Mouse (Mus musculus) liver, embryonic 13.5 days (tissue): Measurements from ENCODE around the gene Baiap2l2. TPM values are rescaled to one million over a fixed set of nuclear protein-coding genes. Genes with fewer than 3 reads are reported as not detected.
"Not testable (repeated sequence)": the region's sequence is repeated elsewhere in the genome, so short reads cannot be mapped to it uniquely, and the experiment has no call there.

Experiments used
- ATAC-seq: fragments of 200-750 bp; cut with Nextera tagmentation; 2 replicates; pipeline ENCODE4 v1.8.0; 2017; ENCODE audit warnings: low read depth, mild to moderate bottlenecking, moderate number of reproducible peaks, moderate library complexity
- DNase-seq: peaks from one replicate; pipeline ENCODE4 v3.0.0; 2022
- H3K27ac ChIP-seq: fragments of 300-500 bp; sonication (generic); 2 replicates; pipeline ENCODE4 v1.5.1; 2015; ENCODE audit warnings: moderate library complexity, mild to moderate bottlenecking, inconsistent platforms
- H3K27me3 ChIP-seq: fragments of 300-500 bp; sonication (generic); 2 replicates; pipeline ENCODE4 v1.6.1; 2015; ENCODE audit warnings: mild to moderate bottlenecking, inconsistent platforms
- H3K36me3 ChIP-seq: fragments of 300-500 bp; sonication (generic); 2 replicates; pipeline ENCODE4 v1.6.1; 2015; ENCODE audit warnings: mild to moderate bottlenecking, inconsistent platforms
- H3K4me1 ChIP-seq: fragments of 300-500 bp; sonication (generic); replicated peaks from 2 replicates; pipeline ENCODE4 v1.6.1; 2015; ENCODE audit warnings: inconsistent platforms
- H3K4me2 ChIP-seq: fragments of 300-500 bp; sonication (generic); 2 replicates; pipeline ENCODE4 v1.6.1; 2015; ENCODE audit warnings: inconsistent platforms, mild to moderate bottlenecking, moderate library complexity
- H3K4me3 ChIP-seq: fragments of 300-500 bp; sonication (generic); replicated peaks from 2 replicates; pipeline ENCODE4 v1.5.1; 2015; ENCODE audit warnings: mild to moderate bottlenecking, inconsistent platforms
- H3K9ac ChIP-seq: fragments of 300-500 bp; sonication (generic); 2 replicates; pipeline ENCODE4 v1.6.1; 2015; ENCODE audit warnings: mild to moderate bottlenecking, inconsistent platforms
- H3K9me3 ChIP-seq: fragments of 300-500 bp; sonication (generic); replicated peaks from 2 replicates; pipeline ENCODE4 v1.6.1; 2016; ENCODE audit warnings: inconsistent platforms
- WGBS: fragments of 180-500 bp; shearing (Covaris S2); methylation state at CpG from one replicate; pipeline ENCODE4 v1.1.7; 2015; ENCODE audit not compliant: insufficient replicate concordance; 5-methylcytosine and 5-hydroxymethylcytosine counted together
- polyA plus RNA-seq: library from polyadenylated mRNA; unstranded; fragments of >200 nt; fragmentation: Nextera tagmentation; extraction: Ambion mirVana; gene quantifications from 2 replicates; pipeline ENCODE4 v1.2.1, GENCODE M21; 2015

Baiap2l2 gene
- polyA plus RNA-seq, 1 experiment from 2014 or later: 1.8 TPM

DNA sequence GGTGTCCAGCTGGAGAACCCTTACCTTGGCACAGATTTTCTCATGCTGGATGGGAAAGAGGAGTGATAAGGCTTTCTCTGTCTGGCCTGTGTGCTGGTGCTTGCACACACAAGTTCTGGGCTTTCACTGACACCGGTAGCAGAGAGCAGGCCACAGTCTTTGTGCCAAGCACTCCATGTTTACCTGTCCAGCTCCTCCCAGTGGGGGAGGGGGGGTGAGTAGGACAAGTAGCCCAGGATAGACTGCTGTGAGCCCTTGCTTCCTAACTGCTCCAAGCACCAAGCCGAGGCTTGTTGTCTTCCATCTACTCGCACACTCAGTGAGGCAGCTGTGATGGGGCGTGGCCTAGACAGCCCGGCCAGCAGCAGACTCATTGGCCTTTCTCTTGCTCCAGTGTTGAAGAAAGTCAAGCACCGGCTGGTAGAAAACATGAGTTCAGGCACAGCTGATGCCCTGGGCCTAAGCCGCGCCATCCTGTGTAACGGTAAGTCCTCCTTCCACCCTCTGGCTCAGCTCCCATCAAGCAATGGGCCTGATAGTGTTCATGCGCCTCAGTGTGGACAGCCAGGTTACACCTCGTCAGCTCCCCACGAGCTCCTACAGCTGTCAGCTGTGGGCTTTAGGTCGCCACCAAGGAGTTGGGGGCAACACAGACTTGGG is 42.6 kb downstream of the Baiap2l2 start:
- Histone ChIP-seq H3K4me3 (no peak overlapping the region), H3K4me1 (peaks cover 3% of the 10 kb centered on the region; the same call in 1 of the 2 replicates), H3K9ac (no peak overlapping the region), H3K27ac (no peak overlapping the region), H3K36me3 (peaks cover 72% of the 10 kb centered on the region), H3K27me3 (no peaks in the 10 kb centered on the region), H3K9me3 (no peaks in the 10 kb centered on the region), H3K4me2 (no peak overlapping the region)
- 69% methylated on average over 13 of the region's 13 CpGs for WGBS
- DNase-seq (no peak), ATAC-seq (peak; percentile 1; the same call in 1 of the 2 replicates)

DNA sequence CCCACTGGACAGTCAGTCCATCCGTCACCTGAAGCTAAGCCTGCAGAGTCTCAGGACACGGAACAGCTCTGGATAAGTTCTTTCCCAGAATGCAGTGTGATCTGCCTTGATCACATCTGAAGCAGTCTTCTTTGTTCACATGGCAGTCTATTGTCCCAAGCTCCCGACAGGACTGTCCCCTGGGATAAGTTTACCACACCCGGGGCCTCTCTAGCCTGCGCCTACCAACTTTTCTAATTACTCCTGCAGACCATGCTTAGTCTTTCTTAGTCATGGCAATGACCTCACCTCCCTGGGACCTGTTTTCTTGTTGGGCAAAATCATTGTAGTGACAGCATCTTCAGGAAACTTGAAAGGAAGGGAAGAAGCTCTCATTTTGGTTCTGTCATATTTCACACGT is 47.3 kb downstream of the Baiap2l2 start:
- no peak overlapping the region for H3K4me2 ChIP-seq
- H3K4me1 ChIP-seq: no peaks in the 10 kb centered on the region; the same call in 1 of the 2 replicates
- 82% methylated on average over 6 of the region's 6 CpGs for WGBS
- no peaks in the 10 kb centered on the region for H3K9me3 ChIP-seq
- no peak for ATAC-seq
- H3K4me3 ChIP-seq: no peak overlapping the region
- no peak overlapping the region for H3K9ac ChIP-seq
- H3K27ac ChIP-seq: no peak overlapping the region
- no peaks in the 10 kb centered on the region for H3K27me3 ChIP-seq
- no peak for DNase-seq
- peaks cover 62% of the 10 kb centered on the region for H3K36me3 ChIP-seq

DNA sequence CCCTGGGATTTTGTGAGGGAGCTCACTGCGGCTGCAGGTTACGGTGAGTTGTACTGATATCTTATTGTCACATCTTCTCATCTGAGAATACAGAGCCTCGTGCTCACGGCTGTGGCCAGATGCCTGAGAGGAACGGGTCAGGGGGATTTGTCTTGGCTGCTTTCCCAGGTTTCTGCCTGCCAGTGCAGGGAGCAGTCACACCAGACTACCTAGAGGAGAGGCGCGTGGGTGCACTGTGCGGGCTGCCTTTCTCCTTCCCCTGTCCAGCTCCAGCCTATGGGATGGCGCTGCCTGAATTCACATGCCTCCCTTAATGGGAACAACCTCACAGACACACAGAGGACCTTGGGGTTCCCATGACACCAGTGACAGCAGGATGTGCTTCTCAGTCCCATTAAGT is 50.1 kb downstream of the Baiap2l2 start:
- 72% methylated on average over 9 of the region's 9 CpGs for WGBS
- H3K9me3 ChIP-seq: no peaks in the 10 kb centered on the region
- ATAC-seq (peak; percentile 34; the same call in 1 of the 2 replicates), DNase-seq (no peak)
- H3K4me1 ChIP-seq: peaks cover 2% of the 10 kb centered on the region
- H3K4me3 ChIP-seq: no peak overlapping the region
- no peak overlapping the region for H3K27ac ChIP-seq
- no peak overlapping the region for H3K9ac ChIP-seq
- H3K4me2 ChIP-seq: no peak overlapping the region
- H3K36me3 ChIP-seq: peaks cover 62% of the 10 kb centered on the region
- H3K27me3 ChIP-seq: no peaks in the 10 kb centered on the region

DNA sequence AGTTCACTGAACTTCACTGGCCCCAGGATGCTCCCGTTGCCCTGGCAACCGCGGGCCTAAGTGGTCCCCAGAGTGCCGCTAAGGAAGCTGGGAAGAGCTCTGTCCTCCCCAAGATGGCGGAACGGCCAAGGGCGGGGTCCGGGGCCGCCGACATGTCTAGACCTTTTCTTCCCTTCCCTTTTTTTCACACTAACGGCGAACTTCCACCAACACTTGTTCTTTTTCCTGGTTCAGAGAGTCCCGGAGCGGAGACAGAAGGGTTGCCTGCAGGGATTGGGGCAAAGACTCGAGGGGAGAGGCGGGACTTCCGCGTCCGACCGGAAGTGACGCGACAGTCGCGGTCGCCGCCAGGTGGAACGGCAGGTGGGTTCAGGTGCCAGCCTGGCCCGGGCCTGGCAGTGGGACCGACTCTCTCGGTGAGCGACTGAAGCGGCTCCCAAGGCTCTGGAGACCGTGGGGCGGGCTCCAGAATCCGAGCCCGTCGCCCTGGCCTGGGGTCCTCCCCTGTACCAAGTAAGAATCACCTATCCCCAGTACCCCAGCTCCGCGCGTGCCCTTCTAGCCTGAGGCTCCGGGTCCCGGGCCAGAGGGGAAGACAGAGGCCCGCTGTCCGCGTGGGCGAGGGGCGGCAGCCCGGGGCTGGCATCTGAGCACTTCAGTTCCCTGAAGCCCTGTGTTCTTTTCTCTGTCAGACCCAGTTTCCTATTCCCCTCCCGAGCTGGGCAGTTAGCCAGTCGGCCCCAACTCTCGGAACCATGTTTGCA is 56.1 kb downstream of the Baiap2l2 start, which contains the start of the genes Pick1 and Gm49486:
Gene Pick1 (plus strand): TSS at position 116 of the 764 bp plus-strand sequence.
Gene Gm49486 (plus strand): TSS at position 334 of the 764 bp plus-strand sequence.
- Histone ChIP-seq H3K4me1 (peaks cover 20% of the 10 kb centered on the region), H3K9me3 (no peaks in the 10 kb centered on the region), H3K36me3 (peaks cover 26% of the 10 kb centered on the region), H3K9ac (peak within 1 kb of the TSS; percentile 84), H3K27ac (peak within 1 kb of the TSS; percentile 78), H3K4me2 (peak within 1 kb of the TSS; percentile 98), H3K27me3 (no peaks in the 10 kb centered on the region), H3K4me3 (peak within 1 kb of the TSS; percentile 85)
- ATAC-seq (peak; percentile 81), DNase-seq (peak; percentile 74)
- under 1% methylated on average over 51 of the region's 51 CpGs for WGBS

DNA sequence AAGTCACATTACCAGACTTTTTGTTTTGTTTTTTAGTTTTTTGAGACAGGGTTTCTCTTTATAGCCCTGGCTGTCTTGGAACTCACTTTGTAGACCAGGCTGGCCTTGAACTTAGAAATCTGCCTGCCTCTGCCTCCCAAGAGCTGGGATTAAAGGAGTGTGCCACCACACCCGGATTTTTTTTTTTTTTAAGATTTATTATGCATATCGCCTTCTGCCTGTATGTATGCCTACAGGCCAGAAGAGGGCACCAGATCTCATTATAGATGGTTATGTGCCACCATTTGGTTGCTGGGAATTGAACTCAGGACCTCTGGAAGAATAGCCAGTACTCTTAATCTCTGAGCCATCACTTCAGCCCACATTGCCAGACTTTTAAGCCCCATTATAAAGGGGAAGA is 59.6 kb downstream of the Baiap2l2 start:
- 51% methylated on average over 2 of the region's 2 CpGs for WGBS

DNA sequence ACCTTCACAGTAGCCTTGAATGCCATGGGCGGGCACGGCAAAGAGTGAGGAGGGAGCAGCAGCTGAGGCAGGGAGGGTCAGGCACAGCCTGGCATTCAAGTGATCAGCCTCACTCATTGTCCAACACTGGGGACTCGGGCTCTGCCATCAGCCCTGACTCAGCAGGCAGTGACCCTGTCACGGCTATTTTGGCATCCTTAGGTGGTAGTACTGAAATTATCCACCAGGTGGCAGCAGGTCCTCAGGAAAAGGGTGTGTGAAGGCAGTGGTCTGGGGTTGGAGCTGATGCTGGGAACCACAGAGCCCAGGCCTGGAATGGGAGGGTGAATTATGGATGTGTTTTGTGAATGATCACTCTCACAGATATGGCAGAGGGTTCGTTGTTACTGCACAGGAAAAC is 60.7 kb downstream of the Baiap2l2 start:
- DNase-seq (peak; percentile 71), ATAC-seq (peak; percentile 25; the same call in 1 of the 2 replicates)
- Histone ChIP-seq H3K9me3 (no peaks in the 10 kb centered on the region), H3K4me3 (no peak overlapping the region), H3K9ac (no peak overlapping the region), H3K27ac (no peak overlapping the region), H3K36me3 (no peaks in the 10 kb centered on the region), H3K4me2 (no peak overlapping the region), H3K4me1 (peaks cover 14% of the 10 kb centered on the region), H3K27me3 (peaks cover 9% of the 10 kb centered on the region; the same call in 1 of the 2 replicates)
- WGBS: 3% methylated on average over 5 of the region's 5 CpGs

More for the DNA sequence above, 59.6 kb downstream of the Baiap2l2 start:
- not testable (repeated sequence) for H3K9ac ChIP-seq, H3K9me3 ChIP-seq, H3K36me3 ChIP-seq, H3K27me3 ChIP-seq, DNase-seq, ATAC-seq, H3K4me2 ChIP-seq, H3K4me3 ChIP-seq, H3K27ac ChIP-seq
- peaks cover 22% of the 10 kb centered on the region for H3K4me1 ChIP-seq

DNA sequence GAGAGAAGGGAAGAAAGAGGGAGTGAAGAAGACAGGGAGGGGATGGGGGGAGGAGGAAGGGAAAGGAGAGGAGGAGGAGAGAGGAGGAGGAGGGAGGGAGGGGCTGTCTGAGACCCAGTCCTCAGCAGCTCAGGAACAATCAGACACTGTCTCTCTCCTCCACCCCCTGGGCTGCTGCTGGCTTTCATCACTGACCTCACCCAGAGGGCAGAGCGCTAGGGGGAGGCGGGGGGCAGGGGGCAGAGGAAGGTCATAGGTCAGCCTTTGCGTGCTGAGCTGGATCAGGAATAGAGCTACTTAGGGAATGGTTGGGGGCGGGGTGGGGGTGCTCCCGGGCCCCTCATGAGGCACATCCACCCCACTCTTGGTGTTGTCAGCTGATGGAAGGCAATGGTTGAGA is 61.7 kb downstream of the Baiap2l2 start:
- peak; percentile 33; the same call in 1 of the 2 replicates for ATAC-seq

DNA sequence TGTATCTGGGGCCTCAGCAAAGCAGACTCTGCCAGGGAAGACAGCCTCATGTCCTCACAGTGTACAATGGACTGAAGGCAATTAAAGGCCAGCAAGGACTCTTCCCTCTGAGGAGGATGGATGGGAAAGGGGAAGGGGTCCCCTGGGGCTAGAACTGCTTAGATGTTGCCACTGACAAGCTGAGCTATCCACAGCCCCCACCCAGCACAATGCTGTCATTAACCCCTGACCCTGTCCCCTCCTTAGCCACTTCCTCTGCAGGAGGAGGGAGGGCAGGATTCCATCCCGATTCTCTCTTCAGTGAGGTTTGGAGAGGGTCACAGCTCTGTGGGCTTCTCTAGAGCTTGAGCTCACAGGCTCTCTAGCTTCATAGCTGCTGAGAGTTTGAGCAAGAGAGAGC is 65.8 kb downstream of the Baiap2l2 start:
- H3K36me3 ChIP-seq: no peaks in the 10 kb centered on the region
- no peak overlapping the region for H3K9ac ChIP-seq
- H3K27ac ChIP-seq: no peak overlapping the region
- peaks cover 9% of the 10 kb centered on the region; the same call in 1 of the 2 replicates for H3K27me3 ChIP-seq
- H3K4me1 ChIP-seq: peaks cover 10% of the 10 kb centered on the region; the same call in 1 of the 2 replicates
- WGBS: 10% methylated on average over 1 of the region's 1 CpGs
- ATAC-seq (no peak), DNase-seq (no peak)
- no peak overlapping the region for H3K4me2 ChIP-seq
- H3K4me3 ChIP-seq: no peak overlapping the region
- no peaks in the 10 kb centered on the region for H3K9me3 ChIP-seq

More for the DNA sequence above, 61.7 kb downstream of the Baiap2l2 start:
- Histone ChIP-seq H3K4me3 (no peak overlapping the region), H3K36me3 (no peaks in the 10 kb centered on the region), H3K4me1 (peaks cover 8% of the 10 kb centered on the region; the same call in 1 of the 2 replicates), H3K4me2 (no peak overlapping the region), H3K27ac (no peak overlapping the region), H3K27me3 (peaks cover 9% of the 10 kb centered on the region; the same call in 1 of the 2 replicates), H3K9ac (no peak overlapping the region), H3K9me3 (no peaks in the 10 kb centered on the region)
- 18% methylated on average over 5 of the region's 5 CpGs for WGBS
- no peak for DNase-seq

DNA sequence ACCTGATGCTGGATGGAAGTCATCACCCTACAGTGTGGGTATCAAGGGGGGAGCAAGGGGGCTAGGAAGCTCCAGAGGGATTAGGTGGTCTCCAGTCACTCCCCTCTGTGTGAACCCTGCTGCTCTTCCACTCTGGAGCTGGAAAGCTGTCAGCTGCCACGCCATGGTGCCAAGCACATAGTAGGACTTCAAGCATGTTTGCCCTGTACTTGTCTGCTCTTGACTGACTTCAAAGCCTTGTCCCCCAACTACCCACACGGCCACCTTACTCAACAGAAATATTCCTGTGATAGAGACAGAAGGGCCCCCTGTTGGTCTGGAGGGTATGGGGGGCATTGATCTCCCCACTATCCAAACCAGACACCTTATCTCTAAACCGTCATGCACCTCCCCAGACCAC is 69.1 kb downstream of the Baiap2l2 start:
- Histone ChIP-seq H3K27me3 (no peaks in the 10 kb centered on the region), H3K9ac (no peak overlapping the region), H3K36me3 (no peaks in the 10 kb centered on the region), H3K27ac (no peak overlapping the region), H3K4me1 (0 out of 2 replicates have a peak, but pooled peaks cover 5% of the 10 kb centered on the region), H3K9me3 (no peaks in the 10 kb centered on the region), H3K4me2 (no peak overlapping the region), H3K4me3 (no peak overlapping the region)
- 37% methylated on average over 3 of the region's 3 CpGs for WGBS
- ATAC-seq (no peak), DNase-seq (no peak)

DNA sequence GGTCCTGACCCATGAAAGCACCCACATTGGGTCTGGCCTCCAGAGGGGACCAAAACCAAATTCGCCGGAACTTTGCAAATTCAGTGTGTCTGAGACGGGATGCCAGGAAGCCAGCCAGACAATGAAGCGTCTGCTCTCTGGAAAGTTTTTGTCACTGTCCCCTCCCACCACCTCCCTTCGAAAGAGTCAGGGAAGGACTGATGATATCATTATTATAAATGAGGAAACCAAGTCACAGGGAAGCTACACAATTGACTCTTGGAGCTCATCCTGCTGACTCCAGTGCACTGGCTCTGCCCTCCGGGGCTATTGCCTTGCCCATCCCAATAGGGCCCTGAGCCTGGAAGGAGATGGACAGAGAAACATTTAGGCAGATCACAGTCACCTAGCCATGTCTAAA is 71.7 kb downstream of the Baiap2l2 start:
- 65% methylated on average over 6 of the region's 6 CpGs for WGBS

DNA sequence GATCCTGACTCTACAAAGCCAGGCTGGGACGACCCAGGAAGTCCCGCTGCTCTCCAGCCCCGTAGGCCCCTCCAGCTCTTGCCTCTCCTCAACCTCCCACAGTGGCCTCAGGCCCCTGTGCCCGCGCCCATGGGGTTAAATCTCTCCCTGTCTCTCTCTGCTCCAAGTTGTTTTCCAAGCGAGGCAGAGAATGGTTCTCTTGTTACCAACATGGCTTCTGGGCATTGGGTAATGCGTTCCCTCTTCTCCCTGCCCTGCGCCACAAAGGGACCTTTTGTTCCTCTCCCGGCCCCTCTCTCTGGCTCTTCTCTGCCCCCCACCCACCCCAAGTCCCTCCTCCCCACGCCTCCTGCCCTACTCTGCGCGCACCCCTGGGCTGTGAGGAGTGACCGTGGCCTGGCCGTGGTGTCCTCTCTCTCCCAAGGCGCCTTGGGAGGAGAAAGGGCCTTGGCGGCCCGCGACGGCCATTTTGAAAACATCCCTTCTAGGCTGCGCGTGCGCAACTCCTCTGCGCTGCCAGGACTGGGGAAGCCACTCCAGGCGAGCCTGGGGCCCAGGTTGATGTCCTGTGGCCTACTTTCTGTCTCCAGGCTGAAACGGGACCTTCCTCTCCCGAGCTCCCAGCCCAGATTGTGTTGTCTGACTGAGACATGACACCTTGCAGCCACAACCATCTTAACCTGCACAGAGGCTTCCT is 72.4 kb downstream of the Baiap2l2 start:
- no peak overlapping the region for H3K27ac ChIP-seq
- DNase-seq: no peak
- no peak overlapping the region for H3K9ac ChIP-seq
- 82% methylated on average over 26 of the region's 26 CpGs for WGBS
- no peak overlapping the region for H3K4me2 ChIP-seq
- no peaks in the 10 kb centered on the region for H3K36me3 ChIP-seq
- no peak overlapping the region for H3K4me3 ChIP-seq
- no peaks in the 10 kb centered on the region for H3K9me3 ChIP-seq
- 0 out of 2 replicates have a peak, but pooled peaks cover 8% of the 10 kb centered on the region for H3K4me1 ChIP-seq
- H3K27me3 ChIP-seq: no peaks in the 10 kb centered on the region; the same call in 1 of the 2 replicates
- ATAC-seq: no peak

More for the DNA sequence above, 71.7 kb downstream of the Baiap2l2 start:
- DNase-seq: no peak
- H3K27me3 ChIP-seq: no peaks in the 10 kb centered on the region
- no peak for ATAC-seq
- H3K4me3 ChIP-seq: no peak overlapping the region
- 0 out of 2 replicates have a peak, but pooled peaks cover 7% of the 10 kb centered on the region for H3K4me1 ChIP-seq
- H3K9me3 ChIP-seq: no peaks in the 10 kb centered on the region
- no peak overlapping the region for H3K27ac ChIP-seq
- no peak overlapping the region for H3K9ac ChIP-seq
- no peaks in the 10 kb centered on the region for H3K36me3 ChIP-seq
- no peak overlapping the region for H3K4me2 ChIP-seq
